ENCODE assay signal across 8 mouse cellular contexts in the genomic region with DNA sequence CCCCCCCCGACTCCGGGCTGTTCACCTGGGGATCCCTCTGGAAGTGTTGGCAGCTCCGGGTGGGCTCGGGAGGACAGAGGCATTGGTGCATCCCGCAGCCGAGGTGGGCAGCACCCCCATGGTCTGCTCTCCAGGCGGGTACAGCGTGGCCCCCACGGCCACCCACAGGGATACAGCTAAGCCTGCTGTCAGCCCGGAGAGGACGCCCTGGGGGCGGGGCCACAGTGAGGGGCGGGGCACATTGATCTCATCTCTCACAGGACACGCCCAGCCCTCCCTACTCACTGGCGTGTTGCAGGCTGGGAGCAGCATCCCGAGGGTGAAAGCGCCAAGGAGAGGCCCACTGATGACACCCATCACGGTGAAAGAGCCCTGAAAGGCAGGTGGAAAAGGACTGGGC. TPM values are rescaled to one million over a fixed set of nuclear protein-coding genes. Genes with fewer than 3 reads are reported as not detected.
DNase-seq lines count a peak whose midpoint lies in the region; ATAC-seq and TF ChIP-seq lines count a peak whose summit lies in the region.

No protein-coding gene starts in this region.

- peaks cover 55% of the 10 kb centered on the region for H3K27me3 ChIP-seq in hindbrain, embryonic 10.5 days (ENCODE audit: insufficient read depth, poor library complexity, severe bottlenecking)
- peaks cover 29% of the 10 kb centered on the region for H3K27me3 ChIP-seq in hindbrain, embryonic 14.5 days (ENCODE audit: control insufficient read depth, insufficient read depth, low read length)
- peaks cover 22% of the 10 kb centered on the region for H3K27me3 ChIP-seq in forebrain, embryonic 15.5 days
- H3K27me3 ChIP-seq in midbrain, embryonic 11.5 days (ENCODE audit: control insufficient read depth, insufficient read depth, low read length), result peaks cover 21% of the 10 kb centered on the region
- peaks cover 4% of the 10 kb centered on the region; the same call in 1 of the 2 replicates for H3K27me3 ChIP-seq in thymus, adult 2 months (ENCODE audit: control insufficient read depth, insufficient read depth, low read length)

- H3K9ac ChIP-seq in hindbrain, embryonic 14.5 days, result no peak overlapping the region
- no peak overlapping the region for H3K9ac ChIP-seq in forebrain, embryonic 15.5 days (replicated peaks)
- H3K9ac ChIP-seq in midbrain, embryonic 11.5 days (ENCODE audit: low read length), result no peak overlapping the region

- H3K4me2 ChIP-seq in hindbrain, embryonic 14.5 days (replicated peaks), result no peak overlapping the region
- H3K4me2 ChIP-seq in forebrain, embryonic 15.5 days (replicated peaks), result peak overlapping the region; percentile 32
- H3K4me2 ChIP-seq in midbrain, embryonic 11.5 days, result peak overlapping the region; percentile 16; the same call in 1 of the 2 replicates

- peak overlapping the region; percentile 20 for H3K4me3 ChIP-seq in hindbrain, embryonic 10.5 days
- no peak overlapping the region for H3K4me3 ChIP-seq in hindbrain, embryonic 14.5 days (replicated peaks; ENCODE audit: low read length)
- peak overlapping the region; percentile 7; the same call in 1 of the 2 replicates for H3K4me3 ChIP-seq in forebrain, embryonic 15.5 days
- H3K4me3 ChIP-seq in midbrain, embryonic 11.5 days (ENCODE audit: low read depth, low read length), result no peak overlapping the region
- no peak overlapping the region for H3K4me3 ChIP-seq in thymus, adult 2 months (ENCODE audit: control insufficient read depth, insufficient read depth, low read length)

- 9% methylated on average over 18 of the region's 18 CpGs for WGBS in hindbrain, embryonic 10.5 days
- WGBS in hindbrain, embryonic 14.5 days, result 6% methylated on average over 18 of the region's 18 CpGs
- WGBS in forebrain, embryonic 15.5 days, result 4% methylated on average over 16 of the region's 18 CpGs
- 6% methylated on average over 17 of the region's 18 CpGs for WGBS in midbrain, embryonic 11.5 days
- 10% methylated on average over 17 of the region's 18 CpGs for WGBS in thymus, adult 2 months

- no peaks in the 10 kb centered on the region for H3K9me3 ChIP-seq in hindbrain, embryonic 10.5 days
- 0 out of 2 replicates have a peak, but pooled peaks cover 3% of the 10 kb centered on the region for H3K9me3 ChIP-seq in hindbrain, embryonic 14.5 days (ENCODE audit: control insufficient read depth, low read length)
- H3K9me3 ChIP-seq in forebrain, embryonic 15.5 days, result no peaks in the 10 kb centered on the region
- no peaks in the 10 kb centered on the region for H3K9me3 ChIP-seq in midbrain, embryonic 11.5 days (ENCODE audit: control insufficient read depth, low read length)

- ATAC-seq in hindbrain, embryonic 14.5 days (ENCODE audit: low FRiP score), result no peak
- ATAC-seq in forebrain, embryonic 15.5 days (replicated peaks), result no peak
- ATAC-seq in midbrain, embryonic 11.5 days (ENCODE audit: low FRiP score), result peak; percentile 53; the same call in 1 of the 2 replicates

- peaks cover 8% of the 10 kb centered on the region for H3K36me3 ChIP-seq in hindbrain, embryonic 10.5 days
- H3K36me3 ChIP-seq in hindbrain, embryonic 14.5 days (replicated peaks; ENCODE audit: control insufficient read depth, insufficient read depth), result 0 out of 2 replicates have a peak, but pooled peaks cover 3% of the 10 kb centered on the region
- H3K36me3 ChIP-seq in forebrain, embryonic 15.5 days, result no peaks in the 10 kb centered on the region
- H3K36me3 ChIP-seq in midbrain, embryonic 11.5 days (ENCODE audit: control insufficient read depth, insufficient read depth, low read length), result no peaks in the 10 kb centered on the region
- no peaks in the 10 kb centered on the region for H3K36me3 ChIP-seq in thymus, adult 2 months (ENCODE audit: control insufficient read depth, insufficient read depth, low read length)

- peaks cover 21% of the 10 kb centered on the region for H3K4me1 ChIP-seq in hindbrain, embryonic 10.5 days (replicated peaks)
- peaks cover 7% of the 10 kb centered on the region for H3K4me1 ChIP-seq in hindbrain, embryonic 14.5 days (replicated peaks; ENCODE audit: control insufficient read depth, insufficient read depth, low read length)
- H3K4me1 ChIP-seq in forebrain, embryonic 15.5 days, result peaks cover 12% of the 10 kb centered on the region
- peaks cover 9% of the 10 kb centered on the region for H3K4me1 ChIP-seq in midbrain, embryonic 11.5 days (ENCODE audit: control insufficient read depth, insufficient read depth, low read length)
- H3K4me1 ChIP-seq in thymus, adult 2 months (replicated peaks; ENCODE audit: control insufficient read depth, insufficient read depth, low read length), result no peaks in the 10 kb centered on the region

- 0 out of 2 replicates have a peak overlapping the region, but pooled peaks have one; percentile 3 for H3K27ac ChIP-seq in hindbrain, embryonic 10.5 days
- no peak overlapping the region for H3K27ac ChIP-seq in hindbrain, embryonic 14.5 days
- no peak overlapping the region for H3K27ac ChIP-seq in forebrain, embryonic 15.5 days (replicated peaks)
- H3K27ac ChIP-seq in midbrain, embryonic 11.5 days (ENCODE audit: low read depth, low read length), result no peak overlapping the region
- H3K27ac ChIP-seq in thymus, adult 2 months (ENCODE audit: control insufficient read depth, insufficient read depth, low read length), result no peak overlapping the region

- no peak for TF ChIP-seq POLR2A in thymus, adult 2 months (IDR thresholded peaks at IDR 0.05; ENCODE audit: control insufficient read depth, extremely low read depth, insufficient read depth, low read length, poor library complexity)

- no peak for TF ChIP-seq CTCF in thymus, adult 2 months (IDR thresholded peaks at IDR 0.05; ENCODE audit: borderline replicate concordance, control insufficient read depth, extremely low read depth, insufficient read depth, low read length, poor library complexity)

- DNase-seq in hindbrain, embryonic 10.5 days (ENCODE audit: low spot score), result no peak
- no peak for DNase-seq in hindbrain, embryonic 14.5 days (ENCODE audit: low spot score)
- DNase-seq in R1 (ENCODE audit: low read depth, low spot score), result peak; percentile 85
- peak; percentile 90 for DNase-seq in midbrain, embryonic 11.5 days (ENCODE audit: low spot score, missing footprints)
- DNase-seq in right cerebral cortex, postnatal 36 days (ENCODE audit: low spot score in 2 of 2), result no peak
- DNase-seq in thymus, adult 2 months, result no peak
- DNase-seq in cerebellum, postnatal 4 days (ENCODE audit: low spot score in 2 of 2), result no peak

RNA-seq across cellular contexts. Expression of gene Slc5a5, which starts 4.9 kb away (rescaled TPM):
- polyA plus RNA-seq in hindbrain, embryonic 10.5 days (2016; fragmentation: Nextera tagmentation; extraction: Ambion mirVana), result 0.39 and 0.59 TPM in 2 replicates
- 1.5 and 1.8 TPM in 2 replicates for polyA plus RNA-seq in hindbrain, embryonic 14.5 days (2014; fragmentation: Nextera tagmentation; extraction: Ambion mirVana)
- 1.4 and 1.6 TPM in 2 replicates for polyA plus RNA-seq in forebrain, embryonic 15.5 days (2015; fragmentation: Nextera tagmentation; extraction: Ambion mirVana)
- 0.61 and 0.77 TPM in 2 replicates for polyA plus RNA-seq in midbrain, embryonic 11.5 days (2014; fragmentation: Nextera tagmentation; extraction: Ambion mirVana)
- polyA plus RNA-seq in thymus, adult 2 months (2012; rRNA removed), result 0.80 and 1.4 TPM in 2 replicates

RNA-seq across cellular contexts. Expression of gene Rpl18a, which starts 9.5 kb away (rescaled TPM):
- polyA plus RNA-seq in hindbrain, embryonic 10.5 days (2016; fragmentation: Nextera tagmentation; extraction: Ambion mirVana), result 3,443 and 3,791 TPM in 2 replicates
- 2,214 and 2,704 TPM in 2 replicates for polyA plus RNA-seq in hindbrain, embryonic 14.5 days (2014; fragmentation: Nextera tagmentation; extraction: Ambion mirVana)
- 2,771 and 2,787 TPM in 2 replicates for polyA plus RNA-seq in forebrain, embryonic 15.5 days (2015; fragmentation: Nextera tagmentation; extraction: Ambion mirVana)
- 2,833 and 3,086 TPM in 2 replicates for polyA plus RNA-seq in midbrain, embryonic 11.5 days (2014; fragmentation: Nextera tagmentation; extraction: Ambion mirVana)
- 7,420 and 8,337 TPM in 2 replicates for polyA plus RNA-seq in thymus, adult 2 months (2012; rRNA removed)

RNA-seq across cellular contexts. Expression of gene Ccdc124, which starts 13.9 kb away (rescaled TPM):
- polyA plus RNA-seq in hindbrain, embryonic 10.5 days (2016; fragmentation: Nextera tagmentation; extraction: Ambion mirVana), result 172 and 182 TPM in 2 replicates
- 155 and 158 TPM in 2 replicates for polyA plus RNA-seq in hindbrain, embryonic 14.5 days (2014; fragmentation: Nextera tagmentation; extraction: Ambion mirVana)
- 160 and 166 TPM in 2 replicates for polyA plus RNA-seq in forebrain, embryonic 15.5 days (2015; fragmentation: Nextera tagmentation; extraction: Ambion mirVana)
- polyA plus RNA-seq in midbrain, embryonic 11.5 days (2014; fragmentation: Nextera tagmentation; extraction: Ambion mirVana), result 161 and 166 TPM in 2 replicates
- polyA plus RNA-seq in thymus, adult 2 months (2012; rRNA removed), result 51.8 and 53.4 TPM in 2 replicates

RNA-seq across cellular contexts. Expression of gene Map1s, which starts 18.1 kb away (rescaled TPM):
- polyA plus RNA-seq in hindbrain, embryonic 10.5 days (2016; fragmentation: Nextera tagmentation; extraction: Ambion mirVana), result 66.6 and 74.5 TPM in 2 replicates
- 49.6 and 51.4 TPM in 2 replicates for polyA plus RNA-seq in hindbrain, embryonic 14.5 days (2014; fragmentation: Nextera tagmentation; extraction: Ambion mirVana)
- polyA plus RNA-seq in forebrain, embryonic 15.5 days (2015; fragmentation: Nextera tagmentation; extraction: Ambion mirVana), result 60.1 and 62.0 TPM in 2 replicates
- polyA plus RNA-seq in midbrain, embryonic 11.5 days (2014; fragmentation: Nextera tagmentation; extraction: Ambion mirVana), result 31.2 and 35.4 TPM in 2 replicates
- polyA plus RNA-seq in thymus, adult 2 months (2012; rRNA removed), result 145 and 151 TPM in 2 replicates

RNA-seq across cellular contexts. Expression of gene Kcnn1, which starts 24.6 kb away (rescaled TPM):
- 6.2 and 19.3 TPM in 2 replicates for polyA plus RNA-seq in hindbrain, embryonic 10.5 days (2016; fragmentation: Nextera tagmentation; extraction: Ambion mirVana)
- 10.0 and 14.3 TPM in 2 replicates for polyA plus RNA-seq in hindbrain, embryonic 14.5 days (2014; fragmentation: Nextera tagmentation; extraction: Ambion mirVana)
- polyA plus RNA-seq in forebrain, embryonic 15.5 days (2015; fragmentation: Nextera tagmentation; extraction: Ambion mirVana), result 12.4 and 14.3 TPM in 2 replicates
- polyA plus RNA-seq in midbrain, embryonic 11.5 days (2014; fragmentation: Nextera tagmentation; extraction: Ambion mirVana), result 10.9 and 12.4 TPM in 2 replicates
- polyA plus RNA-seq in thymus, adult 2 months (2012; rRNA removed), result 4.2 and 6.4 TPM in 2 replicates

Comparison
In these comparisons a context has a peak if more than half of its experiments do, and no peak if none do; other contexts are left out.
1. H3K4me3 ChIP-seq: peak in hindbrain, embryonic 10.5 days (single experiment) and forebrain, embryonic 15.5 days (single experiment); none in hindbrain, embryonic 14.5 days (single experiment), midbrain, embryonic 11.5 days (single experiment) and thymus, adult 2 months (single experiment).
2. DNase-seq: peak in R1 (single experiment) and midbrain, embryonic 11.5 days (single experiment); none in hindbrain, embryonic 10.5 days (single experiment), hindbrain, embryonic 14.5 days (single experiment), right cerebral cortex, postnatal 36 days (0 of 2), thymus, adult 2 months (single experiment) and cerebellum, postnatal 4 days (0 of 2).